Mouse (Mus musculus): ENCODE measurements at regions not wholly inside any gene's neighbourhood (a gene's known extent, or its start where the extent isn't known, plus 50 kb on each side); places are given as distances from the start of the nearest gene placed in this dataset.

DNA sequence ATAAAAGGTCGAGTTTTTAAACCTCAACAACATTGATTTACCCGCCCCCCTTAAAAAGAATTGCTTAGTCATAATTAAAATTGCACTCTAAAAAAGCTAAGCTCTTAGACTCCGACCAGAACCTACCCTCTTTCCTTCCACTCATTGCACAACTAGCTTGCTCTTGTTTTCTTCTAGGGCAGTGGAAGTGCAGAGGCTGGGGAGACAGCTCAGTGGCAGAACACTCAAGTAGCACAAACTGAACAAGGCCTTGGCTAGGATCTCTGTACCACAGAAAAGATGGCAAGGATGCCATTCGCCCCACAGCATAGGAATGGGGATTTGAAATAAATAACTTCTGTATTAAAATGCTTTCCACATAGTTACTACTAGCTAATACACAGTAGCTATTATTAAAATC is 253.8 kb upstream of the Tbl1xr1 start:
- DNase-seq (ENCODE audit: low read depth) = peak; percentile 82

DNA sequence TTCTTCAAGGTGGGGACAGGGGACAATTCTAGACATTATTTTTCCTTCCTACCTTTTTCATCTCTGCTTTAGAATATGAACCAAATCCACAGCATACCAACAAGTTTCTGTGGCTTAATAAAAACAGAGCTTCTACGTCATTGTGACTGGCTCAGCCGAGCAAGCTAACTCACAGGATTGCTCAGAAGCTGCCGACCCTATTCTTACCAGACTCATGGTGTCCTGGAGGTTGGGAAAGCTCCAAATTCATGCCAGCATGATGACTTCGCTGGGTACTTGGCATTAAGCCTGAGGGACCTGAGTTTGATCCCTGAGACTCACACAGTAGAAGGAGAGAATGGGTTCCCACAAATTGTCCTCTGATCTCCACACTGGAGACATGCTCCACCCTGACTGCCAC is 253.1 kb upstream of the Tbl1xr1 start:
- peak; percentile 64 for DNase-seq (ENCODE audit: low read depth)

DNA sequence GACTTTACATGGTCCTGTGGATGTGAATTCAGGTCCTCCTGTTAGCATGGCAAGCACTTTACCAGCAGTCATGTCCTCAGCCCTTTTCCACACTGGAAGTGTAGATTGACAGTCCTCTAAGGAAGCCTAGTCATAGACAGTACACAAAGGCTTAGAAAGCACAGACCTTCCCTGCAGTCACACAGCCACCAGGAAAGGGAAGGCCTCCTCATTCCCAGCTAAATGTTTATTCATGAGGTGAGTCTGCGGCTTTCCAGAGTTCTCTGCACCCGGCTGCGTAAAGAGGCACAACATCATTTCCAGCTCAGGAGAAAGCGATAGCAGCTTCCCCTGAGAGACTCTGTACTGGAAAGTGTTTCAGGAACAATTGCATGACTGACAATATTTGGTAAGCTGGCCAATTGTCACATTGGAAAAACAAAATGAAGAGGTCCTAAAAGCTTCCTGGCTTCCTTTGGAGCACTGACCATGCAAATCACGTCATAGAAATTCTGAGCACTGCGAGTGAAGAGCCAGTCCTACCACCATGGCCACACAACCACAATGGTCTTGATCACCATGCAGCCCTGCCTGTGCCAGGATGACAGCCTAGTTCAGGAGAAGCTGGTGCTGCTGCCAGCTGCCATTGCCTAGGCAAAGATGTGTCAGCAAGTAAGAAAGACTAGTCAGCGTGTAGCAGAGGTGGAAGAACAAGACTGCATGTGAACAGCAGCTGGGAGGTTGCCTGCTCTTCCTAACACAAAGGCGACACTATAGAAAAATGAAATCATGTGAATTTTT is 252.2 kb upstream of the Tbl1xr1 start:
- no peak for DNase-seq (ENCODE audit: low read depth)

DNA sequence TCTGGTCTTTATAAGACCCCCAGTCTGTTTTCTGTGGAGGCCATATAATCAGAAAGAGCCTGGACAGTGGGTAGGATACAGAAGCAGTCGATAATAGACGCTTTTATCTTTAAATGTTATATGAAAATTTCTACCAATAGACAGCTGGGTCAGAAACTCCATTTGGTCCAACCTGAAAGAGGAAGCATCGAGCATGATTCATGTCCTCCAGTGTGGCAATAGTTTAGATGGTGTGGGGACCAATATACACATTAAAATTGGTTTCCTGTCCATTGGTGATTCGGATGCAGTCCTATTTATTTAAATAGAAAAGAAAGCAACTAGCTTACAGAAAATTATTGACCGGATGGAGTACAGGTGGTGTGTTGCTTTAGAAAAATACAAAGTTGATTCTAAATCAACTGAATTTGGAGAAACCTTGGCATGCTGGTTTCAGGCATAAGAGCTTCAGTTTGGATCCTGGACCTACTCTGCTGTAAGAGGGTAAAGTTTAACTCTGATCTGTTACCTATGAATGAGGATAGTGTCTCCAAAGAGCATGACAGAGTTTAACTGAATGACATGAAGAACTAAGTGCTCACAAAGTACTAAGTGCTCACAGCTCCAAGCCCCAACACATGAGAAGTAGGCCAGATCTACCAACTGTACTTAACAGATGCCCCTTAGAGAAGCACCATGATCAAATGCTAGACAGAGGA is 251.4 kb upstream of the Tbl1xr1 start:
- DNase-seq (ENCODE audit: low read depth) = no peak

DNA sequence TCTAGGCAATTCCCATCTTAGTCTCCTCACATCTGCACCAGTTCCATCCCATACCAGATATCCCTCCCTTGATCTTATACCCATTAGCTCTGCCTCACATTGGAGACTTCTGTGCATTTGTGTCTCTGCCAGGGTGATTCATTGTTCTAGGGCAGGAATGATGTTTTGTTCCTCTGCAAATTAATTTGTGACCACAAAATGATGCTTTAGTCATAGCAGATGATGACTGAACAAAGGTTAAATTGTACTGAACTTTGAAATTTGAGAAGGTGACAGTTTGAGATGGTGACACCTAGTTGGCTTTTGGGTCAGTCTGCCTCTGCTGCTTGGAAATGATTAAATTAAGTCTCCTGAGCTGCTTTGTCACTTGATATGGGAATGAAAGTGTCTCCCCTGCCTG is 248.8 kb upstream of the Tbl1xr1 start:
- no peak for DNase-seq (ENCODE audit: low read depth)

DNA sequence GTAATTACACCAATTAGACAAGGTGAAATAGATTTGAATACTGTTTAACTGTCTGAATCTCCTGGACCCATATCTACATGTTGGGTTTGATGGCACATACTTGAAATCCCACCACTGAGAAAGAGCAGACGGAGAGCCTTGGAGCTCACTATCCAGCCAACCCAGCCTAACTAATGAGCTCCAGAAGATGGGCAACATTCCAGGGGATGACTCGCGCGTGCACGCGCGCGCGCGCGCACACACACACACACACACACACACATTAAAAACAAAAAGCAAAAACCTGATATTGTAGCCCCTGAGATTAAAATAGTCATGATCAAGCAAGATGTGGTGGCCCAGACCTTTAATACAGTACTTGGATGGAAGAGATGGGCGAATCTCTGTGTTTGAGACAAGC is 243.3 kb upstream of the Tbl1xr1 start:
- no peak for DNase-seq (ENCODE audit: low read depth)

DNA sequence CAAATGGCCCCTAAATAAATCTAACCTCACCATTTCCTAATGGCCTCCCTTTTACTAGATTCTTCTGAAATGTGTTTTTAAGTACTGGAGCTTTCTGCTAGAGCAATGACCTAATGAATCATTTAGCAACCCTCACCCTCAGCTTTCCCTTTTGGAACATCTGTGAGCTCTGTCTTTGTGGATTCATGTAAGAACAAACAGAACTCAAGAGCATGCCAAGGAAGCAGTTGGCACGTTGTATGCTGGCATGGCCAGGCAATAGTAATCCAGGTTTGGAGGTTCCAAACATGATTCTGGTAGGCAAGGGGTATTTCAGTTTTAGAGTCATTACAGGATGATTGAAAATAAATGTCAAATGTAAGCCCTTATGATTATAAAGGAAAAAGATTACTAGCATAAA is 240.9 kb upstream of the Tbl1xr1 start:
- DNase-seq (ENCODE audit: low read depth) = no peak

DNA sequence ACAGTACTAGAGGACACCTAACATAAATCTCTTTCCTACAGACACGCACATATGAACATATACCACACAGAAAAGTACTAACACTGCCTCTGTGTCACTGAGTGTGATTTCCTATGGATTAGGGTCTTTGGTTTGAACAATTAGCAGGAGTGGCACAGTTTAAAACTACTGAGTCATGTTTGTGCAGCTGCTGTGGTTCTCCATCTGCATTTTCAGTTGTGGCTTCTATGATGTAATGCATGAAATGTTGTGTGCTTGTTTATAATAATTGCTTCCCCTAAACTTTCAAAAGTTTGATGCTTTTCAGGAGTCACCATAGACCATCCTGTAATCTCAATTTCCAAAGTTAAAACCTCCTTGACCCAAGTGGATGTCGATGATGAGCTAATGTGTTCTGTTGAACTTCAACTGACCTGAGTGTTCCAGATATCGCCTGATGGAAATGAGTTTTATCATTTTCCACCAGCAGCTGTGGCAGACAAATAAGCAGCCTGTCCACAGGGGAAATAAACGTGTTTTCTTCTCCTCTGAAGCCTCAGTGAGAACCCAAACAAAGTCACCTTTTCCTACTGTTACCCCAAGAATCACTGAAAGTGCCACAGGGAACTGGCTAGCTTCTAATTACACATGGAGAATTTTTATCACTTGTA is 239.0 kb upstream of the Tbl1xr1 start:
- no peak for DNase-seq (ENCODE audit: low read depth)

DNA sequence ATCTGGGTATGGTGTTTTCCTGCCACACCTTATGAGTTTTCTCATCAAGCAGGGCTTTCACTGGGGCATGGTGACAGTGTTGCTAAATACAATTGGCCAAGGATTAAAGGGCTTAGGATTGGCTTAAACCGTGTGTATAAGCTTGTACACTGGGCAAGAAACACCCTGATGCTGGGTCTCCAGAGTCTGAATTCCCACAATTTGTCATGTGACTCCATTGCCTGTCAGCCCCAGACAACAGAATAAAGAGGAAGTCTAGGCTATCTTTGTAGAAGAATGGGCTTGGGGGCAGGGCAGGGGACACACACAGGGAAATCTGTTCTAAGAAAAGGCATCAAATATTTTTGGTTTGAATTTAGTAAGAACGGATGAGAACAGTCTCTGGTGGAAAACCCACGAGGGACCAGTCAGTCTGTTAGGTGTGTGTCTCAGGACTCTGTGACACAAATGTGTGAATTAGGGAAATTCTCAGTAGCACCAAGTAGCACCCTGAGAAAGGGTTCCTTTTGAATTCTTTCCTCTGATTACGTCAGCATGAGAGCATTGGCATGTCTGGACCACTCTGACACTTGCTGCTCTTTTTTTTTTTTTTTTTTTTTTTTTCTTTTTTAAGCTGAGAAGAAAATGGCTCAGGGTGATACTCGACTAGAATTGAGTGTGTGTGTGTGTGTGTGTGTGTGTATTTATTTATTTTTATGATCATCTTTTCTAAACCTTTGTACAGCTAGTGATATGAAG is 235.5 kb upstream of the Tbl1xr1 start:
- no peak for DNase-seq (ENCODE audit: low read depth)

DNA sequence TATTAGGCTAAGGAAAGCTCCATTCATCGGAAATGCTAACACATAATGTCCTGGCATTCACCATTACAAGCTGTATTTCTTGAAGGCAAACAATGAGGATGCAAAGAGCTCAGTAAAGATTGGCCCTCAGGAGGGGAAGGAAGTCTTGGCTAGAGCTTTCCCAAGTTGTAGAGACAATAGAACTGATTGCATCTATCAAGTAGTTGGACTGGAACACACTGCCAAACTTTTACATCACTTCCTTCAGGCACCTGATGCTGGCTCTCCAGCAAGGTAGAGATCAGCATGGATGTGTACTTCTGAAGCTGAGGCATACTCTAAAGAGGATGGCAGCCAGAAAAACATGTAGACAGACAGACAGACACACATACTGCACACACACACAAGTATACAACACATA is 234.9 kb upstream of the Tbl1xr1 start:
- no peak for DNase-seq (ENCODE audit: low read depth)

DNA sequence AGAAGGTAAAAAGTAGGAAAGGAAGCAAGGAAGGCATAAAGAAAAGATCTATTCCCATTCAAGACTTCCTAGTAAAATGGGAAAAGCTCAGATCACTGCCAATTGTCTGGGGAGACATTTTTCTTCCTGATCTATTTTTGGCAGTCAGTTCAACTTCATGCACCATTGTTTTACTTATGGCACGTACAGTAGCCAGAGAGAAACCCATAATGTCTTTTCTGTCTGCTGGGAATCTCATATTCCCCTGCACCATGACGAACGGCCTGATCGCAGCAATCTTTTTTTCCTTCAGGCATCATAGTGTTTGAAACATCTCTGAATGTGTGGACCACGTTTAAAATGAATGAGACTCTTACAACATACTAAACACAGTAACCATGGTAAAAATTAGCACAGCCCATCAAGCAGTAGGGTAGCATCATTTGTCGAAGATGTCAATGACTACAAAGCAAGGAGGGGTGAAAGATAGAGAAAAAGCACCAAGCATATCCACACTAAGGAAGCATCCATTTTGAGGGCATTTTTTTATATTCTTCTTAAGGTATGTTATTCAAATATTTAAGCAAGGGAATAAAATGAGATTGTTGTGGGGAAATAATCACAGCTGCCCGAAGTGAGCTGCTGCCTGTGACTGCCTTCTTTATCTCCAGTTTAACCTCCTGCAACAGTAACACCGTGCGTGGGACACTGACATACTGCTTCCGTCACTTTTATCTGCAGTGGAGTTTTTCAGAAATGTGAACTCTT is 233.7 kb upstream of the Tbl1xr1 start:
- DNase-seq (ENCODE audit: low read depth) = no peak

DNA sequence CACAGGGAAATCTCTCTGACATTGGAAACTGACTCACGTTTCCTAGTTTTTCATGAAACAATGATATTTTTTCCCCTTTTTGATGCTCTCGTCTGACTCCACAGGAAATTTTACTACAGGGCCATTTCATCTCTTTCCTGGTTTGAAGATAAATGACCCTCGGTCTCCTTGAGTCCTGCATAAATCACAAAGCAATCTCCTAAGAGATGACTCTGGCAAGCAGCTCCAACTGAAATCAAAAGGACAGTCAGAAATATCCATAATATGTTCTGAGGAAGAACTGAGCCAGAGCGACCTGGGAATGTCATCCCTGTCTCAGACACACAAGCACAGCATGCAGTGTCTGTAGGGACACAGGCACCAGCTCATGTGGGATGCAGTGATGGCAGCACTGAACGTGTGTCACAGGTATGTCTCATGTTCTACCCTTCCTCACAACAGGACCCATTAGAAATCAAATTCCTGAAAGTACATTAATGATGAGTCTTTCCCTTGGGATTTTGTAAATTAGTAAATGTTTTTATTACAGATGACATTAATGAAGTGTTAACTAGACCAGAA is 233.1 kb upstream of the Tbl1xr1 start:
- no peak for DNase-seq (ENCODE audit: low read depth)

DNA sequence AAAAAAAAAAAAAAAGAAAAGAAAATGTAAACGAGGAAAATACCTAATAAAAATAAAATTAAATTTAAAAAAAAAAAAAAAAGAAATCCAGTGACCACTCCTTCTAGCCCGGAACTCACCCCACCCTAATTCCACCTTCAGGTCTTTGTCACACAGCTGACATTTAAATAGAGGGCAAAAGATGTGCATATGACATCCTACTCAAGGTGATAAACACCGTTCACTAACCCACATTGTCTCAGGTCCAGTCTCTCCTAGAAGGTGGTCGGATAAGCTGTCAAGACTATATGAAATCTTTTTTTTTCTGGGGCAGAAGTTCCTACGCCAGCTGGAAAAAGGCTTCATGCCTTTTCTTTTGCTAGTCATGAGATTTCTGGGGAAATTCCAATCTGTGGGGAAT is 226.6 kb upstream of the Tbl1xr1 start:
- no peak for DNase-seq (ENCODE audit: low read depth)

DNA sequence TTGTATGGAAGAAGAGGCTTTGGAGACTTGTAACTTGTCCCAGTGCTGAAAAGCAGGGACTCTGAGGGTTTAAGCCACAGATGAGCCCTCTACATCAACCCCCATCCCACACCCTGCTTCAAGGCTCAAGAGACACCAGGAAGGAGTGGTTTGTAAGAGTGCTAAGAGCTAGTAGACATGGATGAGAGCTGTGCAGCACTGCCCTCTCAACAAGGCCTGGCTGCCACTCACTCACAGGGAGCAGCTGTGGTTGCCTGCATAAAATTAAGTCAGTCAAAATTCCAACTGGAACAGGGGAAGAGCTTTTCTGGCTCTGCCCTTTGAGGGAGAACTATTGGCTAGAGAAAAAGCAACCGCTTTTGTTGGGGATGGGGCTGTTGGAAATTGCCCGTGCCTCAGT is 225.5 kb upstream of the Tbl1xr1 start:
- DNase-seq (ENCODE audit: low read depth) = no peak

DNA sequence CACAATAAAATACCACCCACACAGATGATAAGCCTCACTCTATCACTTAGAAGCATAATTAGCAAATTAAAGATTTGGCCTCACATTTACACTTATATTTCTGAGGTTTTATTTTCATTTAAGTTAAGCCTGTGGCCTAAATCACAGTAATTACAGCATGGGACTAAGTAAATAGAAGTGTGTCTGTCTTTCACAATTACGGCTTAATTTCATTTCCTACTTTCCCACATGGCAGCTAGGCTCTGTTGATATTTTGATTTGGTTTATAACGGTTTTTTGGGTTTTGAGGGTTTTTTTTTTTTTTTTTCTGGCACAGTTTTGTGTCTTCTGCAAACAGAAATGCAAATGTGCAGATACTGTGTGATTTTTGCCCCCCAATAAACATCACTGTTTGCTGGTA is 222.1 kb upstream of the Tbl1xr1 start:
- no peak for DNase-seq (ENCODE audit: low read depth)

DNA sequence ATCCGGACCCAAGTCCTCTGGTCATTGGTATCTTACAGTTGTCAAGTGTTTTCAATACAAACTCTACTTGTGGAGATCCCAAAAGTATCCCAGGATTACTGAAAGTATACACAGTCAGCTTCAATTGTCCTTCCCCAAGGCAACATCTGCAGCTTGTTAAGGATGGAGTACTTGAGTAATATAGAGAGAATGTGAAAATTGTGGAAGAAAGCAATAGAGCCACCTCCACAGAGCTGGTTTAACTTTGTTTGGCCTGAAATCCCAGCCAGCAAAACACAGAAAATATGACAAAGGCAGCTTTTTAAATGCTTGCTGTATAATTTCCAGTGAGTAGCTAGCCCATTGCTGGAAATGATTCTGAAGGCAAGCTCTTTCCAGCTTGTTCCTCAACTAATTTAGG is 217.0 kb upstream of the Tbl1xr1 start:
- peak; percentile 64 for DNase-seq (ENCODE audit: low read depth)

DNA sequence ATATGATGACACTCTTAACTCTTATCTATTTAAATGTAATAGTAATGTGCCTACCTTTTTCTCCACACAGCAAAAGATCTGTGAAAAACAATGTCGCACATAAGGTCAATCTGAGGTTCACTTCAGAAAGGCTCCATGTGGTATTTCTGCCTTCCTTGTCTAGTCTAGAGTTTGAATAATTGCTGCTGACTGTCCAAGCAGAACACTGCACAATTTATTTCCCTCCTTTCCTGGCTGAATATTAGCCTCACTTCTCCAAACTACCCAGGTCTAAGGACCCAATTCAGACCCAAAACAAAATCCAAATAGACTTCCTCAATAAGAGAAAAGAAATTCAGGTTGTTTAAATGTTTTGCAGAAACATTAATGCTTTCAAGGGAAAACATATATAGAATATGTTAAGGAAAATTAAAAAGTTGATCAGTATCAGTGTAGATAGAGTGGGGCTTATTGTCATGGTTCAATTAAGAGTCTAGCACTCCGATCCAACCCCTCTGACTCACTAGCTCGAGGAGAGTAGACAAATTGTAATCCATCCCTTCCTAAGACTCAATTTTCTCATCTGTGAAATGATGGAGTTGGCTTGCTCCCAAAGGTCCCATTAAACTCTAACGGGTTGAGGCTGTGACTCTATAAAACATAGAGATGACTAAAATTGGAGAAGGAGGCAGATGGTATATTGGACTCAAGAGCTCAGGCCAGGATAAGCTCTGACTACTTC is 215.4 kb upstream of the Tbl1xr1 start:
- no peak for DNase-seq (ENCODE audit: low read depth)

DNA sequence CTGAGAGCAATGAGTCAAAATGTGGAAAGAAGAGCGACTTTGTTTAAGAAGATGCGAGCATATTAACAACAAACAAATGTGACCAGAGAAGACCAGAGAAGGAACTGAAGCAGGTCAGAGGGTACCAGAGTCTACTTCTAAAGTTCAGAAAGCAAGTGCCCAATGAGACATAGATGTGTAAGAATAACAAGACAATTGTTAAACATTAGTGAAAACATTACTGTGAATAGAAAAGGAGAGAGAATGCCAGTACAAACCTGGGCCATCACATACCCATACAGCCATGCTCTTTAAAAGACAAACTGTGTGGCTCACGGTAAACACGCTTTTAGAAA is 214.8 kb upstream of the Tbl1xr1 start:
- no peak for DNase-seq (ENCODE audit: low read depth)

DNA sequence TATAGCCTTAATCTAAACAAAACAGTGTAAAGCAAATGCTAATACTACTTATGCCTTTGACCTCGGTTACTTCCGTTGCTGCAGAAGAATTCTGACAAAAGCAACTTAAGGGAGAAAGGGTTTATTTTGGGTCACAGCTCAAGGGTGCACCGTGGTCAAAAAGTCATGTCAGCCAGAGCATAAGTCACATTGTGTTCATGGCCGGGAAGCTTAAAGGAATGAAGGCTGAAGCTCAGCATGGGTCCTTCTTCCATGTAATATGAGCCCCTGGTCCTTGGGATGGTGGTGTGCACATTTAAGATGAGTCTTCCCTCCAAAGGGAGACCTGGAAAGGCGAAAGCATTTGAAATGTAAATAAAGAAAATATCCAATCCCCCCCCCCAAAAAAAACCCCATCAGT is 212.1 kb upstream of the Tbl1xr1 start:
- no peak for DNase-seq (ENCODE audit: low read depth)

DNA sequence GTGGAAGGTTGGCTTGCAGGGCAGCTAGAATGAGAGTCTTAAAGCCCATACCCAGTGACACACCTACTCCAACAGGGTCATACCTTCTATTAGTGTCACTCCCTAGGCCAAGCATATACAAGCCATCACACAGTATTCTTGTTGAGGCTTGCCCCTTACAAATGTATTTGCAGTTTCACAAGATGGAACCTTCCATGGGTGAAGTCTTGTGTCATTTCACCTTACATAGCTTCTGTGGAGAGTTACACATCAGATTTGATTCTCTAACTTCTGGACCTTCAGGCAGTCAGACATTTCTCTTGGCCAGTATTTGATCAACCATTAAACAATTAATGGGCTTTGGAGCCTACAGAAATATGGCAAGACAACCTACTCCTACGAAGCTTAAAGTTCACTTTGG is 210.6 kb upstream of the Tbl1xr1 start:
- no peak for DNase-seq (ENCODE audit: low read depth)

DNA sequence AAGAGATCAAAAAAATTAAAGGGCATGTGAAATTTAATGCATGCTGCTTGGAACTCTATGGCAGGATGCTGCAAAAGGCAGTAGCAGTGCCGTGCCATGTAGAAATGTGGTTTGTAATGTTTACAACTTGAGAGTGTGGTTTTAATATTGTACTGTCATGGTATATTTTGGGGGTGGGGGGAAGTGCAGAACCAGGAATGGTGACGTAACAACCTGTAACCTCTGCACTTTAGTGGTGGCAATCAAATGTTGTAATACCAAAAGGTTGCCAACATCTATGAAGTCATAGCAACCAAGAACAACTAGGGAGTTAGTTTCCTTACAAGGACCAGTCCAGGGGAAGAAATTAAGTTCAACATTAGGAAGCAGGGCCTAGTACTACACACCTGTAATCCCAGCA is 198.1 kb upstream of the Tbl1xr1 start:
- no peak for DNase-seq (ENCODE audit: low read depth)
